Mouse (Mus musculus): Measurements from ENCODE around the gene Gfi1. TPM values are rescaled to one million over a fixed set of nuclear protein-coding genes. Genes with fewer than 3 reads are reported as not detected.

Gfi1 gene
- polyA plus RNA-seq, 1 experiment from 2014 or later = not detected

DNA sequence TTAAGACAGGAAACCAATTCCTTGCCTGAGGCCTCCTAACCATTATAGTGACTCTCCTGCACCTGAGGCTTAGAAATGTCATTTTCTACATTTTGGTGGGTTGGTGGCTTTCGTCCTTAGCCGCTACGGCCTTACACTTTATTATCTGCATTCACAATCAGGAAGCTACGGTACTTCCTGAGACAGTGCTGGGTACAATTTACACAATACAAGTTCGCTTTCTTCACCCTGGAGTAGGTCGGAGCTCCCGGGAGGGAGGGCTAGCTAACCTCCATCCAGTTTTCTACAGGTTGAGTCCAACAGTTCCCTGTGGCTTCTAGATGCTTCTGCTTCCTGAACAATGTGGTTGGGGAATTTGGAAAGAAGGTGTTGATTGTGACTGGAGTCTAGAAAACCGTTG lies 26.9 kb downstream of the Gfi1 start:
- no peaks in the 10 kb centered on the region for H3K4me1 ChIP-seq
- H3K4me3 ChIP-seq = no peak overlapping the region
- H3K27ac ChIP-seq = no peak overlapping the region
- ATAC-seq (ENCODE audit: insufficient number of reproducible peaks, insufficient read depth, low FRiP score, low TSS enrichment, low read depth) = no peak
- no peaks in the 10 kb centered on the region for H3K9me3 ChIP-seq
- H3K27me3 ChIP-seq = no peaks in the 10 kb centered on the region
- H3K4me2 ChIP-seq = no peak overlapping the region
- WGBS = 80% methylated on average over 8 of the region's 8 CpGs
- no peak overlapping the region for H3K9ac ChIP-seq
- H3K36me3 ChIP-seq = no peaks in the 10 kb centered on the region

DNA sequence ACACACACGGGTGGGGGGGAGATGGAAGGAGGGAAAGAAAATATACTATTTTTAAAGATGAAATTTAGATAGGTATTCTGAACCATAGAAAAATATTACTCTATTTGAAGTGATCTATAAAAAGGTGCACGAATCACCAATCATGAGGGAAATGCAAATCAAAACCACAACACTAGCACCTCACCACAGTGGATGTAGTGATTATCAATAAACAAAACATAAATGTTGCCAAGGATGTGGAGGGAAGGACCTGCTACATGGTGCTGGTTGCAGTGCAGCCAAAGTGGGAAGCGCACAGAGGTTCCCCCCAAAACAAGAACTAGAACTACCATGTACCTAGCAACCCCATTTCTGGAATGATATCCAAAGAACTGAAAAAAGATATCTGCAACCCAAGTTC lies 30.8 kb downstream of the Gfi1 start:
- Histone ChIP-seq H3K9ac (no peak overlapping the region), H3K27me3 (peaks cover 4% of the 10 kb centered on the region; the same call in 1 of the 2 replicates), H3K36me3 (no peaks in the 10 kb centered on the region), H3K4me1 (no peaks in the 10 kb centered on the region), H3K27ac (no peak overlapping the region), H3K4me3 (no peak overlapping the region), H3K4me2 (no peak overlapping the region), H3K9me3 (no peaks in the 10 kb centered on the region)
- no peak for ATAC-seq (ENCODE audit: insufficient number of reproducible peaks, insufficient read depth, low FRiP score, low TSS enrichment, low read depth)
- WGBS = 90% methylated on average over 3 of the region's 3 CpGs

DNA sequence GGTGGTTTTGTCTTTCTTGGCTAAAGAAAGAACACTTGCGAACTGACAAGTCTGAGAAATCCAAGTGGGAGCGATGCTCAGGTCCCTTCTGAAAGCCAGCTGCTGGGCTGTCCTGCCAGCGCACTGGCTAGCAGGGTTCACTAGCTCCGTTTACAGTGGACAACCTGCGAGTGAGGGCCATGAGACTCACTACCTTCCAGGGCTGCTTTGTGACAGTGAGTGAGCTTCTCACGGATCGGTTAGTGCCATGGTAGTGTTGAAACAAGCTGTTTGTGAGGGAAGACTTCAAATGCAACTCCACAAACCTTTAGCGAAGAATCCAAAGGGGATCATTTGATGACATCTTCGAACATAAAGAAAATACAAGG lies 37.4 kb downstream of the Gfi1 start:
- ATAC-seq (ENCODE audit: insufficient number of reproducible peaks, insufficient read depth, low FRiP score, low TSS enrichment, low read depth) = no peak
- H3K4me1 ChIP-seq = peaks cover 19% of the 10 kb centered on the region
- peak overlapping the region; percentile 62 for H3K27ac ChIP-seq
- H3K4me3 ChIP-seq = peak overlapping the region; percentile 47
- H3K36me3 ChIP-seq = no peaks in the 10 kb centered on the region
- H3K9me3 ChIP-seq = no peaks in the 10 kb centered on the region
- H3K27me3 ChIP-seq = peaks cover 10% of the 10 kb centered on the region
- H3K4me2 ChIP-seq = peak overlapping the region; percentile 64
- WGBS = 22% methylated on average over 9 of the region's 9 CpGs
- peak overlapping the region; percentile 57 for H3K9ac ChIP-seq

- peak overlapping the region; percentile 57 for H3K9ac ChIP-seq
- no peaks in the 10 kb centered on the region for H3K9me3 ChIP-seq
- H3K4me2 ChIP-seq = peak overlapping the region; percentile 64
- H3K36me3 ChIP-seq = no peaks in the 10 kb centered on the region
- H3K4me3 ChIP-seq = peak overlapping the region; percentile 47
- H3K4me1 ChIP-seq = peaks cover 22% of the 10 kb centered on the region
- WGBS = 13% methylated on average over 46 of the region's 46 CpGs
- peak; percentile 89 for ATAC-seq (ENCODE audit: insufficient number of reproducible peaks, insufficient read depth, low FRiP score, low TSS enrichment, low read depth)
- H3K27ac ChIP-seq = peak overlapping the region; percentile 62
- H3K27me3 ChIP-seq = peaks cover 10% of the 10 kb centered on the region
Measured at GRCm38 (mm10) chr5:107687592-107688498, 38.0 kb downstream of the Gfi1 start.

- H3K9me3 ChIP-seq = no peaks in the 10 kb centered on the region
- H3K36me3 ChIP-seq = no peaks in the 10 kb centered on the region
- 95% methylated on average over 5 of the region's 5 CpGs for WGBS
- no peak overlapping the region for H3K4me3 ChIP-seq
- H3K4me2 ChIP-seq = no peak overlapping the region
- H3K27ac ChIP-seq = no peak overlapping the region
- peaks cover 22% of the 10 kb centered on the region for H3K4me1 ChIP-seq
- H3K27me3 ChIP-seq = peaks cover 10% of the 10 kb centered on the region
- no peak for ATAC-seq (ENCODE audit: insufficient number of reproducible peaks, insufficient read depth, low FRiP score, low TSS enrichment, low read depth)
- no peak overlapping the region for H3K9ac ChIP-seq
Measured at GRCm38 (mm10) chr5:107687161-107687560, 38.7 kb downstream of the Gfi1 start.

- 70% methylated on average over 2 of the region's 2 CpGs for WGBS
Measured at GRCm38 (mm10) chr5:107684380-107684779, 41.5 kb downstream of the Gfi1 start.

DNA sequence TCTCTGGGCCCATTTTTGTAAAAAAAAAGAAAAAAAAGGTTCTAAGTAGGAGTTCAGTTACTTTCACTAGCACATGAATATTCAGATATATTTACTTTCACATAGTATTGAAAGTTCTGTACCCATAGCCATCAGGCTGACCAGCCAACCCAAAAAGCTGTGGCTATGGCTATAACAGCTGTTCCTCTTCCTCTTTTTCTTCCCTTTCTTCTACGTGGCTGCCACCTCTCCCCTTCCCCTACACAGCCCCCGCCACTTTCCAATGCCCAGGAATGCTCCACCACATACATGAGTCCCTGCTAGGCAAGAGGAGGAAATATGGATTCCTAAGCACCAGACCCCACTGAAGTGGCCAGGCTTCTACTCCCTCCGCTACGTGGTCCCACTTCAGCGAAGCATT lies 44.5 kb downstream of the Gfi1 start:
- ATAC-seq (ENCODE audit: insufficient number of reproducible peaks, insufficient read depth, low FRiP score, low TSS enrichment, low read depth) = no peak
- Histone ChIP-seq H3K4me1 (peaks cover 3% of the 10 kb centered on the region; the same call in 1 of the 2 replicates), H3K4me2 (no peak overlapping the region), H3K36me3 (no peaks in the 10 kb centered on the region), H3K27me3 (no peaks in the 10 kb centered on the region), H3K4me3 (no peak overlapping the region), H3K27ac (no peak overlapping the region), H3K9ac (no peak overlapping the region), H3K9me3 (no peaks in the 10 kb centered on the region)
- WGBS = 69% methylated on average over 5 of the region's 5 CpGs

More at GRCm38 (mm10) chr5:107684380-107684779, 41.5 kb downstream of the Gfi1 start:
- H3K27ac ChIP-seq = no peak overlapping the region
- H3K27me3 ChIP-seq = peaks cover 4% of the 10 kb centered on the region; the same call in 1 of the 2 replicates
- H3K36me3 ChIP-seq = no peaks in the 10 kb centered on the region
- H3K9ac ChIP-seq = no peak overlapping the region
- H3K4me2 ChIP-seq = no peak overlapping the region
- ATAC-seq (ENCODE audit: insufficient number of reproducible peaks, insufficient read depth, low FRiP score, low TSS enrichment, low read depth) = no peak
- no peaks in the 10 kb centered on the region for H3K9me3 ChIP-seq
- peaks cover 22% of the 10 kb centered on the region for H3K4me1 ChIP-seq
- H3K4me3 ChIP-seq = no peak overlapping the region

- no peak overlapping the region for H3K4me2 ChIP-seq
- H3K36me3 ChIP-seq = no peaks in the 10 kb centered on the region
- H3K27ac ChIP-seq = no peak overlapping the region
- no peaks in the 10 kb centered on the region for H3K27me3 ChIP-seq
- 54% methylated on average over 5 of the region's 5 CpGs for WGBS
- ATAC-seq (ENCODE audit: insufficient number of reproducible peaks, insufficient read depth, low FRiP score, low TSS enrichment, low read depth) = no peak
- H3K4me1 ChIP-seq = peaks cover 3% of the 10 kb centered on the region; the same call in 1 of the 2 replicates
- no peak overlapping the region for H3K4me3 ChIP-seq
- no peak overlapping the region for H3K9ac ChIP-seq
- no peaks in the 10 kb centered on the region for H3K9me3 ChIP-seq
Measured at GRCm38 (mm10) chr5:107678392-107678791, 47.4 kb downstream of the Gfi1 start.

Other genes starting within 250 kb of the Gfi1 start
- gene Gm42669, start 218.4 kb downstream of the Gfi1 start, polyA plus RNA-seq (2015; fragmentation: Nextera tagmentation; extraction: Ambion mirVana) = 0.66 and 0.72 TPM in 2 replicates
- 0.18 and 0.36 TPM in 2 replicates for gene 1700028K03Rik, start 191.3 kb downstream of the Gfi1 start, polyA plus RNA-seq (2015; fragmentation: Nextera tagmentation; extraction: Ambion mirVana)
- 22.4 and 24.2 TPM in 2 replicates for gene Rpap2, start 128.7 kb downstream of the Gfi1 start, polyA plus RNA-seq (2015; fragmentation: Nextera tagmentation; extraction: Ambion mirVana)
- gene Glmn, start 128.1 kb downstream of the Gfi1 start, polyA plus RNA-seq (2015; fragmentation: Nextera tagmentation; extraction: Ambion mirVana) = 36.7 and 39.2 TPM in 2 replicates
- 0.20 and 0.26 TPM in 2 replicates for gene Ube2d2b, start 104.1 kb upstream of the Gfi1 start, polyA plus RNA-seq (2015; fragmentation: Nextera tagmentation; extraction: Ambion mirVana)
- gene Evi5, start 149.1 kb upstream of the Gfi1 start, polyA plus RNA-seq (2015; fragmentation: Nextera tagmentation; extraction: Ambion mirVana) = 76.6 and 80.9 TPM in 2 replicates
- 76.6 and 81.0 TPM in 2 replicates for gene Rpl5, start 174.5 kb upstream of the Gfi1 start, polyA plus RNA-seq (2015; fragmentation: Nextera tagmentation; extraction: Ambion mirVana)

Measured in embryonic facial prominence, embryonic 13.5 days (tissue).